Mouse (Mus musculus): ENCODE results near the gene Tmem100. TPM values are rescaled to one million over a fixed set of nuclear protein-coding genes. Genes with fewer than 3 reads are reported as not detected.

Gene Tmem100
- 28.3 and 31.1 TPM in 2 replicates for polyA plus RNA-seq (2015; fragmentation: Nextera tagmentation; extraction: Ambion mirVana)

GRCm38 (mm10) chr11:90029841-90030398, at the start of gene Tmem100:
TSS of gene Tmem100 (plus strand) at chr11:90030348.
- H3K4me3 ChIP-seq (ENCODE audit: low read depth, low read length) = peak within 1 kb of the TSS; percentile 40
- peak within 1 kb of the TSS; percentile 66 for H3K27ac ChIP-seq (replicated peaks)
- WGBS = 49% methylated on average over 13 of the region's 13 CpGs
- H3K9me3 ChIP-seq (ENCODE audit: control insufficient read depth, low read length) = no peaks in the 10 kb centered on the region
- H3K36me3 ChIP-seq (ENCODE audit: control insufficient read depth, insufficient read depth, low read length) = no peaks in the 10 kb centered on the region
- ATAC-seq (ENCODE audit: low FRiP score, low TSS enrichment) (no peak), DNase-seq (ENCODE audit: low spot score) (no peak)
- peak within 1 kb of the TSS; percentile 49 for H3K9ac ChIP-seq (ENCODE audit: low read length)
- 0 out of 2 replicates have a peak, but pooled peaks cover 3% of the 10 kb centered on the region for H3K27me3 ChIP-seq (ENCODE audit: control insufficient read depth, insufficient read depth, low read length)
- peaks cover 5% of the 10 kb centered on the region; the same call in 1 of the 2 replicates for H3K4me1 ChIP-seq (replicated peaks; ENCODE audit: control insufficient read depth, insufficient read depth)
- TF ChIP-seq EP300 (optimal IDR thresholded peaks at IDR 0.05) = no peak
- no peak for TF ChIP-seq CTCF (IDR thresholded peaks at IDR 0.05; ENCODE audit: low read depth)
- peak within 1 kb of the TSS; percentile 48 for H3K4me2 ChIP-seq (replicated peaks; ENCODE audit: low read depth)

- no peaks in the 10 kb centered on the region for H3K36me3 ChIP-seq (ENCODE audit: control insufficient read depth, insufficient read depth, low read length)
- 72% methylated on average over 2 of the region's 2 CpGs for WGBS
- H3K4me3 ChIP-seq (ENCODE audit: low read depth, low read length) = no peak overlapping the region
- H3K9ac ChIP-seq (ENCODE audit: low read length) = no peak overlapping the region
- TF ChIP-seq EP300 (optimal IDR thresholded peaks at IDR 0.05) (no peak), CTCF (IDR thresholded peaks at IDR 0.05; ENCODE audit: low read depth) (0 out of 2 replicates have a peak, but pooled peaks have one; percentile 22)
- ATAC-seq (ENCODE audit: low FRiP score, low TSS enrichment) (no peak), DNase-seq (ENCODE audit: low spot score) (no peak)
- H3K9me3 ChIP-seq (ENCODE audit: control insufficient read depth, low read length) = no peaks in the 10 kb centered on the region
- H3K27me3 ChIP-seq (ENCODE audit: control insufficient read depth, insufficient read depth, low read length) = no peaks in the 10 kb centered on the region
- no peaks in the 10 kb centered on the region for H3K4me1 ChIP-seq (replicated peaks; ENCODE audit: control insufficient read depth, insufficient read depth)
- no peak overlapping the region for H3K4me2 ChIP-seq (replicated peaks; ENCODE audit: low read depth)
- H3K27ac ChIP-seq (replicated peaks) = no peak overlapping the region
Measured at GRCm38 (mm10) chr11:89982918-89983317, 47.2 kb upstream of the Tmem100 start.

GRCm38 (mm10) chr11:89984436-89984835, 45.7 kb upstream of the Tmem100 start:
- Histone ChIP-seq H3K9ac (ENCODE audit: low read length) (no peak overlapping the region), H3K4me3 (ENCODE audit: low read depth, low read length) (no peak overlapping the region), H3K4me1 (replicated peaks; ENCODE audit: control insufficient read depth, insufficient read depth) (no peaks in the 10 kb centered on the region), H3K36me3 (ENCODE audit: control insufficient read depth, insufficient read depth, low read length) (no peaks in the 10 kb centered on the region), H3K27ac (replicated peaks) (no peak overlapping the region), H3K9me3 (ENCODE audit: control insufficient read depth, low read length) (no peaks in the 10 kb centered on the region), H3K27me3 (ENCODE audit: control insufficient read depth, insufficient read depth, low read length) (no peaks in the 10 kb centered on the region), H3K4me2 (replicated peaks; ENCODE audit: low read depth) (no peak overlapping the region)
- ATAC-seq (ENCODE audit: low FRiP score, low TSS enrichment) (no peak), DNase-seq (ENCODE audit: low spot score) (no peak)
- no peak for TF ChIP-seq EP300 (optimal IDR thresholded peaks at IDR 0.05)
- no peak for TF ChIP-seq CTCF (IDR thresholded peaks at IDR 0.05; ENCODE audit: low read depth)
- WGBS = 91% methylated on average over 5 of the region's 5 CpGs

- no peak for TF ChIP-seq EP300 (optimal IDR thresholded peaks at IDR 0.05)
- 58% methylated on average over 10 of the region's 10 CpGs for WGBS
- Histone ChIP-seq H3K4me1 (replicated peaks; ENCODE audit: control insufficient read depth, insufficient read depth) (no peaks in the 10 kb centered on the region), H3K27ac (replicated peaks) (no peak overlapping the region), H3K27me3 (ENCODE audit: control insufficient read depth, insufficient read depth, low read length) (no peaks in the 10 kb centered on the region), H3K4me2 (replicated peaks; ENCODE audit: low read depth) (no peak overlapping the region), H3K36me3 (ENCODE audit: control insufficient read depth, insufficient read depth, low read length) (no peaks in the 10 kb centered on the region), H3K9ac (ENCODE audit: low read length) (no peak overlapping the region), H3K4me3 (ENCODE audit: low read depth, low read length) (no peak overlapping the region), H3K9me3 (ENCODE audit: control insufficient read depth, low read length) (no peaks in the 10 kb centered on the region)
- no peak for ATAC-seq (ENCODE audit: low FRiP score, low TSS enrichment)
- no peak for DNase-seq (ENCODE audit: low spot score)
Measured at GRCm38 (mm10) chr11:89985200-89986187, 44.7 kb upstream of the Tmem100 start.

GRCm38 (mm10) chr11:89986516-89986915, 43.6 kb upstream of the Tmem100 start:
- Histone ChIP-seq H3K27me3 (ENCODE audit: control insufficient read depth, insufficient read depth, low read length) (no peaks in the 10 kb centered on the region), H3K9me3 (ENCODE audit: control insufficient read depth, low read length) (no peaks in the 10 kb centered on the region), H3K36me3 (ENCODE audit: control insufficient read depth, insufficient read depth, low read length) (no peaks in the 10 kb centered on the region), H3K27ac (replicated peaks) (no peak overlapping the region), H3K4me2 (replicated peaks; ENCODE audit: low read depth) (no peak overlapping the region), H3K9ac (ENCODE audit: low read length) (no peak overlapping the region), H3K4me1 (replicated peaks; ENCODE audit: control insufficient read depth, insufficient read depth) (no peaks in the 10 kb centered on the region), H3K4me3 (ENCODE audit: low read depth, low read length) (no peak overlapping the region)
- TF ChIP-seq CTCF (IDR thresholded peaks at IDR 0.05; ENCODE audit: low read depth) = no peak
- DNase-seq (ENCODE audit: low spot score) (no peak), ATAC-seq (ENCODE audit: low FRiP score, low TSS enrichment) (no peak)
- WGBS = 90% methylated on average over 8 of the region's 8 CpGs
